Mouse (Mus musculus) left cerebral cortex, postnatal 4 days (tissue): Measurements from ENCODE around the gene Tmem42. TPM values are rescaled to one million over a fixed set of nuclear protein-coding genes. Genes with fewer than 3 reads are reported as not detected.

Experiments
- DNase-seq: peaks from one replicate; pipeline ENCODE4 v3.0.0-alpha.2; 2022
- intact Hi-C: fragments of 180-260 bp; cut with DNase I; formaldehyde crosslinking; loops from one replicate; pipeline ENCODE4 v1.15.1; 2025
- total RNA-seq, 2 experiments: library from RNA; stranded (reverse); gene quantifications; 2 replicates each; pipeline ENCODE4 v1.2.3; 2021

Gene Tmem42
- 10 to 100 TPM; 22.4 to 28.7 TPM for total RNA-seq

GRCm38 (mm10) chr9:123020995-123021631 is at the start of gene Tmem42:
TSS of gene Tmem42 (plus strand) at chr9:123021326.
- peak; percentile 83 for DNase-seq
- intact Hi-C loops, result no loop called here

GRCm38 (mm10) chr9:122998406-122999192 is 22.5 kb upstream of the Tmem42 start:
- DNase-seq, result no peak
- intact Hi-C loops, result no loop called here

DNA sequence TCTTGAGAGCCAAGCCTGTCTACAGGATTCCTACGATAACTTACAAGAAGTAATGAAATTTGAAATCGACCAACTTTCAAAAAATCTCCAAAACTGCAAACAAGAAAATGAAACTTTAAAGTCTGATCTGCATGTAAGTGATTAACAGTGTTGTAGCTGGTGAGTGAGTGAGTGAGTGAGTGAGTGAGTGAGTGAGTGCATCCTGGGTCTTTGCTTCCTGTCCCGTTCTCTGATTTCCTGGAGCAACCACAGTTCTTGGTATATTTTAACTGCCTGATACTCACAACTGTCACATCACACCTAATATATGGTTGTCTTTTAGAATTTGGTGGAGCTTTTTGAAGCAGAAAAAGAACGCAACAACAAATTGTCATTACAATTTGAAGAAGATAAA is 21.9 kb upstream of the Tmem42 start:
- intact Hi-C loops, result no loop called here
- DNase-seq, result no peak

- intact Hi-C loops, result no loop called here
- no peak for DNase-seq
These were observed 16.4 kb upstream of the Tmem42 start for GRCm38 (mm10) chr9:123004718-123005117.

- intact Hi-C loops, result no loop called here
- no peak for DNase-seq
These were observed 15.1 kb upstream of the Tmem42 start for GRCm38 (mm10) chr9:123006071-123006470.

DNA sequence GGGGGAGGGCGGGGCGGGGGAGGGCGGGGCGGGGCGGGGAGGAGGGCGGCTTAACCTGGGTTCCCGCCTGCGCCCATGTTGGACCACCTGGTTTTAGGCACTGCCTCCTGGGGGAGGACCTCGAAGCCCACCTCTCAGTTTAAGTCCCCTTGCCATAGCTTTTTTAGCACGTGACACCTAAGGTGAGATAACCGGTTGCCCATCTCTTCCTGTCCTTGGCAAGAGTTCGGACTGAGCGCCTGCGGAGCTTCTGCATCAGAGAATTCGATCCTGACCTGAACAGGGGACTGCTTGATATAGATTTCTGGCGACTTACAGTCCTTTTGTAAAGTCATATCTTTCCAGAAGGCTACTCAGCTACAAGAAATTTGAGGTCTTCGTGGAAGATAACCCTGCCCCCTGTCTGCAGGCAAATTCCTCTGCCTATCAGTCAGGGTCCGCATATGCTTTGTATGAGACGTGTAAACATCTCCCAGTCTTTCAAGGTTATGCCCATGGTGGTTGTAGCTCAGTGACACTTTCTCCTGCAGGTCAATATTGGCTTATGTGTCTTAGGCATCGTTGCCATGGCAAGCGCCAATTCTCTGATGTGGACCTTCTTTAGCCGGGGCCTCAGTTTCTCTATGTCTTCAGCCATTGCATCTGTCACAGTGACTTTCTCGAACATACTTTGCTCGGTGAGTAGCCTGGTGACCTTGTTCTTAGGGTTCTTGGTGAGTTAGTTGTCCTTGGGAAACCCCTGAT is 682 bp downstream of the Tmem42 start:
- no peak for DNase-seq
- intact Hi-C loops, result no loop called here

DNA sequence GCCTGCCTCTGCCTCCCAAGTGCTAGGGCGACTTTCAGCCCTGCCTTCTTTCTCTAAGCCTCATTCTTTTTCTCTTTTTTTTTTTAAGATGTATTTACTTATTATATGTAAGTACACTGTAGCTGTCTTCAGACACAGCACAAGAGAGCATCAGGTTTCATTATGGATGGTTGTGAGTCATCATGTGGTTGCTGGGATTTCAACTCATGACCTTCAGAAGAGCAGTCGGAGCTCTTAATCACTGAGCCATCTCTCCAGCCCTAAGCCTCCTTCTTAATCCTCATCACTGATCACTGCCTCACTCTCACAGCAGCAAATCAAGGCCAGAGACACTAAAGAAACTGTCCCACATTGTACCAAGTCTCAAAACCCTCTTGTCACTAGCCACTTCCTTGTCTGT is 3.1 kb downstream of the Tmem42 start:
- no peak for DNase-seq
- intact Hi-C loops, result no loop called here

DNA sequence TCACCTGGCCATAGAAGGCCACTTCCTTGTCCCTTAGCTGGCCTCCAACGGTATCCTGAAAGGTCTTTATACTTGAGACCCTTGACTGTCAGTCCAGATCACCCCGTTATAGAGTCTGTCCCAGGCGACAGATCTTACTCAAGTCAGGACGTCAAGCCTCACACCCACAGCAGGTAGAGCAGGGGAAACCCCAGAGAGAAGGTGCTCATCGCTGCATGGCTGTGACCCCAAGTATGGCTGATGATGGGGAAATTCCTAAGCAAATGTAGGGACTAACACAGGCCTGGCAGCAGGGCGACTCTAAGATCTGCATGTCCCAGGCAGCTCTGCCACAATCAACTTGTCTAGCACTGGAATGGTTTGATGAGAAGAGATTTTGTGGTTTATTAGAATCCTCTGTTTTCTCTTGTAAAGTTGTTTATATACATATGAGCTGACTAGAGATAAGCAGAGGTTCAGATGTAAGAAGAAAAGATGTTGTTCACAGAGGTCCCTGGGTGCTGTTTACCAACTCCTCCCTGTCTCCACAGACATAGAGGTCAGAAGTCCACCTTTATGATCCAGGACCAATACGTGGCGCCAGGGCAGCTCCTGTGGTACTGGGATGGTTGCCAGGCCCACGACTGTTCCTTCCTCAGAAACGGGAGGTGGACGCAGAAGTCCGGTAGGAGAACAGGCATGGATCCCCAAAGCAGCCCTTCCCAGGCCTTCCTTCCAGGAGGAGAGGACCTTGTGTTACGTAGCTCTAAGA is 10.5 kb downstream of the Tmem42 start:
- intact Hi-C loops, result no loop called here
- no peak for DNase-seq

DNA sequence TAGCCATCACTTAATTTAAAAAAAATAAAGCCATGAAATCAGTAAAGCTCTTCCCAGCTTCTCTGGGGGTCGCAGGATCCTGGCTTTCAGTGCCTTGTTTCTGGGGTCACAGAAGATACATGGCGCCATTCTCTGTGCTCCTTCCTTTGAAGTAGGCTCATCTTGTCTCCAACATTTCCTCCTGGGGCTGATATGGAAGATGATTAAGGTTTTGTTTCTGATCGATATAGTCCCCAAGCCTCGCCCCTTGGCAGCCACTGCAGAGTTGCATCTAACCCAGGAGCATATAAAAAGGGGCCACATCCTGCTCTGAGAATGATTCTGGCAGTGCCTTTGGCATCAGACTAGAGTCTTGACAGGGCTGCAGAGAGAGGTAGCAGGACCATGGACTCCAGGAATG is 13.3 kb downstream of the Tmem42 start, which contains the start of gene Tgm4:
TSS of gene Tgm4 (plus strand) at position 301 of the 400 bp plus-strand sequence.
- no peak for DNase-seq
- intact Hi-C loops, result no loop called here

- DNase-seq, result no peak
- intact Hi-C loops, result no loop called here
These were observed 26.5 kb downstream of the Tmem42 start for GRCm38 (mm10) chr9:123047665-123048064.

GRCm38 (mm10) chr9:123058724-123059292 is 37.7 kb downstream of the Tmem42 start:
- no peak for DNase-seq
- intact Hi-C loops, result no loop called here

DNA sequence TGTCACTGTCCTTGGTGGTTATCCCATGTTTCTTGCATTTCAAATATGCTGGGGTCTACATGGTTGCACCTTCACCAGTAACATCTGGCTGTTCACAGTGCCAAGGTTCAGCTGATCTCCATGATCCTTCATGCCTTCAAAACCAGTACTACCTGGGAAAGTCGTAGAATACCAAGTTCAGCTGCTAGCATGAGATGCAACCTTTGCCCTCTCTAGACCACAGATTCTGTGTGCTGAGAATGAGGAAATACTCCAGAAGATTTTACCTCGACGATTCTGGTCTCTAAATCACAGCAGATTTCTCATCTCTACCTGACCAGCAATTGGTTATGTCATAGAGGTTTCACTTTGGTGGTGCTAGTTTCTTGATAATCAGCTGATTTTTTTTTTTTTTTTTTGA is 39.0 kb downstream of the Tmem42 start:
- intact Hi-C loops, result no loop called here
- no peak for DNase-seq

Other genes starting within 250 kb of the Tmem42 start
- gene Tcaim, start 215.8 kb upstream of the Tmem42 start, total RNA-seq, result 10 to 100 TPM; 11.3 to 11.5 TPM
- gene Gm35549, start 177.3 kb upstream of the Tmem42 start, total RNA-seq, result not detected
- 100 to 1,000 TPM; 202 to 204 TPM for gene Zfp445, start 155.3 kb upstream of the Tmem42 start, total RNA-seq
- 1 to 10 TPM; 6.3 to 6.9 TPM for gene Zkscan7, start 135.6 kb upstream of the Tmem42 start, total RNA-seq
- gene Zfp105, start 98.3 kb upstream of the Tmem42 start, total RNA-seq, result 10 to 100 TPM; 10.6 to 11.7 TPM
- gene 1110059G10Rik, start 70.3 kb upstream of the Tmem42 start, total RNA-seq, result 10 to 100 TPM; 20.9 to 26.7 TPM
- gene Kif15, start 70.3 kb upstream of the Tmem42 start, total RNA-seq, result 1 to 10 TPM; 6.3 to 6.7 TPM
- gene Tgm4, start 13.4 kb downstream of the Tmem42 start, total RNA-seq, result 1 to 10 TPM in 1 of 2 experiments, under 1 TPM in 1; 0.74 to 1.3 TPM
- 10 to 100 TPM; 75.2 to 80.1 TPM for gene Zdhhc3, start 91.9 kb downstream of the Tmem42 start, total RNA-seq
- 10 to 100 TPM; 45.0 to 51.9 TPM for gene Exosc7, start 91.9 kb downstream of the Tmem42 start, total RNA-seq
- gene Clec3b, start 129.6 kb downstream of the Tmem42 start, total RNA-seq, result 1 to 10 TPM; 7.3 to 8.2 TPM
- gene Cdcp1, start 194.7 kb downstream of the Tmem42 start, total RNA-seq, result under 1 TPM; 0.20 to 0.30 TPM
- 100 to 1,000 TPM; 124 to 132 TPM for gene Tmem158, start 239.4 kb downstream of the Tmem42 start, total RNA-seq